In genomic region chr4:73791186-73791540, GRCm38 (mm10) we compare ENCODE assay signal across 9 mouse cellular contexts. TPM values are rescaled to one million over a fixed set of nuclear protein-coding genes. Genes with fewer than 3 reads are reported as not detected.
DNase-seq lines count a peak whose midpoint lies in the region; ATAC-seq and TF ChIP-seq lines count a peak whose summit lies in the region.
"Had no signal": no experiment of that assay in that cellular context is flagged by ENCODE, and none has a peak within 500 bp of the region (broad histone marks: within the 10 kb centered on the region; RNA-seq: fewer than 3 reads in every experiment).

No protein-coding gene starts in this region.

- no peak for DNase-seq in kidney, postnatal 0 days (ENCODE audit: low spot score)
- DNase-seq in kidney, postnatal 10 days: no peak
- no peak for DNase-seq in forebrain, embryonic 10.5 days (ENCODE audit: extremely low spot score, low spot score)
- no peak for DNase-seq in spleen, postnatal 10 days (ENCODE audit: low spot score in 2 of 2)
- DNase-seq in adrenal gland, adult 2 months: no peak
- DNase-seq in cerebellum, postnatal 14 days: no peak

- H3K9me3 ChIP-seq in kidney, postnatal 0 days (replicated peaks; ENCODE audit: low read length): no peaks in the 10 kb centered on the region
- H3K9me3 ChIP-seq in forebrain, embryonic 10.5 days: no peaks in the 10 kb centered on the region
- no peaks in the 10 kb centered on the region for H3K9me3 ChIP-seq in intestine, embryonic 16.5 days (ENCODE audit: control insufficient read depth, low read length)
- H3K9me3 ChIP-seq in neural tube, embryonic 12.5 days: no peaks in the 10 kb centered on the region

- no peak for TF ChIP-seq CTCF in kidney, postnatal 0 days (IDR thresholded peaks at IDR 0.05; ENCODE audit: low read depth)

- H3K4me2 ChIP-seq in kidney, postnatal 0 days (ENCODE audit: low read length): peak overlapping the region; percentile 81
- peak overlapping the region; percentile 93 for H3K4me2 ChIP-seq in intestine, embryonic 16.5 days (ENCODE audit: low read depth, low read length)
- H3K4me2 ChIP-seq in neural tube, embryonic 12.5 days (replicated peaks): peak overlapping the region; percentile 98

- H3K27ac ChIP-seq in kidney, postnatal 0 days: no peak overlapping the region
- H3K27ac ChIP-seq in forebrain, embryonic 10.5 days: peak overlapping the region; percentile 86; the same call in 1 of the 2 replicates
- H3K27ac ChIP-seq in intestine, embryonic 16.5 days (ENCODE audit: low read length): no peak overlapping the region
- H3K27ac ChIP-seq in neural tube, embryonic 12.5 days: no peak overlapping the region

- no peak for ATAC-seq in kidney, postnatal 0 days (replicated peaks; ENCODE audit: low FRiP score, low read depth)
- ATAC-seq in intestine, embryonic 16.5 days: no peak
- no peak; the same call in 1 of the 2 replicates for ATAC-seq in neural tube, embryonic 12.5 days (ENCODE audit: low FRiP score, low read depth)

- no peaks in the 10 kb centered on the region for H3K36me3 ChIP-seq in kidney, postnatal 0 days (ENCODE audit: insufficient read depth, low read length)
- no peaks in the 10 kb centered on the region for H3K36me3 ChIP-seq in forebrain, embryonic 10.5 days (replicated peaks)
- no peaks in the 10 kb centered on the region for H3K36me3 ChIP-seq in intestine, embryonic 16.5 days (ENCODE audit: control insufficient read depth, insufficient read depth, low read length)
- H3K36me3 ChIP-seq in neural tube, embryonic 12.5 days: no peaks in the 10 kb centered on the region
- H3K36me3 ChIP-seq: G1E had no signal

- H3K9ac ChIP-seq in kidney, postnatal 0 days (ENCODE audit: low read depth, low read length): peak overlapping the region; percentile 49; the same call in 1 of the 2 replicates
- peak overlapping the region; percentile 75 for H3K9ac ChIP-seq in intestine, embryonic 16.5 days (ENCODE audit: low read depth, low read length)
- peak overlapping the region; percentile 45; the same call in 1 of the 2 replicates for H3K9ac ChIP-seq in neural tube, embryonic 12.5 days

- H3K4me1 ChIP-seq in kidney, postnatal 0 days (replicated peaks; ENCODE audit: insufficient read depth, low read length): peaks cover 6% of the 10 kb centered on the region; the same call in 1 of the 2 replicates
- peaks cover 11% of the 10 kb centered on the region for H3K4me1 ChIP-seq in forebrain, embryonic 10.5 days
- H3K4me1 ChIP-seq in intestine, embryonic 16.5 days (ENCODE audit: control insufficient read depth, insufficient read depth, low read length): peaks cover 5% of the 10 kb centered on the region; the same call in 1 of the 2 replicates
- peaks cover 5% of the 10 kb centered on the region; the same call in 1 of the 2 replicates for H3K4me1 ChIP-seq in neural tube, embryonic 12.5 days

- H3K27me3 ChIP-seq in kidney, postnatal 0 days (ENCODE audit: insufficient read depth, low read length): 0 out of 2 replicates have a peak, but pooled peaks cover 2% of the 10 kb centered on the region
- H3K27me3 ChIP-seq in forebrain, embryonic 10.5 days (ENCODE audit: poor library complexity, severe bottlenecking): peaks cover 43% of the 10 kb centered on the region
- H3K27me3 ChIP-seq in intestine, embryonic 16.5 days (replicated peaks; ENCODE audit: control insufficient read depth, insufficient read depth, low read length): peaks cover 6% of the 10 kb centered on the region
- peaks cover 17% of the 10 kb centered on the region for H3K27me3 ChIP-seq in neural tube, embryonic 12.5 days (replicated peaks)

- peak overlapping the region; percentile 39 for H3K4me3 ChIP-seq in kidney, postnatal 0 days (replicated peaks; ENCODE audit: low read depth, low read length)
- peak overlapping the region; percentile 65 for H3K4me3 ChIP-seq in forebrain, embryonic 10.5 days
- peak overlapping the region; percentile 58 for H3K4me3 ChIP-seq in intestine, embryonic 16.5 days (ENCODE audit: low read length)
- H3K4me3 ChIP-seq in neural tube, embryonic 12.5 days: peak overlapping the region; percentile 51

- WGBS in kidney, postnatal 0 days: 14% methylated on average over 3 of the region's 3 CpGs
- WGBS in forebrain, embryonic 10.5 days: 56% methylated on average over 3 of the region's 3 CpGs
- WGBS in intestine, embryonic 16.5 days: 27% methylated on average over 3 of the region's 3 CpGs
- 50% methylated on average over 3 of the region's 3 CpGs for WGBS in neural tube, embryonic 12.5 days

RNA-seq across cellular contexts. Expression of gene Rasef, which starts 0.4 kb away (rescaled TPM):
- 3.4 TPM in 2 replicates for polyA plus RNA-seq in kidney, postnatal 0 days (2015; fragmentation: Nextera tagmentation; extraction: Ambion mirVana)
- polyA plus RNA-seq in forebrain, embryonic 10.5 days (2016; fragmentation: Nextera tagmentation; extraction: Ambion mirVana): 1.8 and 2.3 TPM in 2 replicates
- polyA plus RNA-seq in intestine, embryonic 16.5 days (2015; fragmentation: Nextera tagmentation; extraction: Ambion mirVana): 4.1 and 4.5 TPM in 2 replicates
- 0.28 and 0.33 TPM in 2 replicates for polyA plus RNA-seq in neural tube, embryonic 12.5 days (2016; fragmentation: Nextera tagmentation; extraction: Ambion mirVana)
- total RNA-seq in adrenal gland, adult 2 months (2021): not detected
- not detected in 2 replicates for polyA plus RNA-seq in adrenal gland, adult 2 months (2012; rRNA removed)
- polyA plus RNA-seq: G1E had no signal
